Mouse (Mus musculus) lung, embryonic 14.5 days (tissue): ENCODE results near the gene Spocd1. TPM values are rescaled to one million over a fixed set of nuclear protein-coding genes. Genes with fewer than 3 reads are reported as not detected.

Source experiments
- ATAC-seq: fragments of 200-750 bp; cut with Nextera tagmentation; 2 replicates; pipeline ENCODE4 v1.8.0; 2017; ENCODE audit warnings: mild to moderate bottlenecking, moderate TSS enrichment, moderate library complexity; ENCODE audit not compliant: insufficient read depth
- DNase-seq: peaks from one replicate; pipeline ENCODE4 v3.0.0-alpha.2; 2015
- H3K27ac ChIP-seq: fragments of 300-500 bp; sonication (generic); 2 replicates; pipeline ENCODE4 v1.5.1; 2014; ENCODE audit warnings: low read depth, mild to moderate bottlenecking, moderate library complexity
- H3K27me3 ChIP-seq: fragments of 300-500 bp; sonication (generic); 2 replicates; pipeline ENCODE4 v1.6.1; 2014; ENCODE audit warnings: low read length, control low read depth; ENCODE audit not compliant: insufficient read depth
- H3K36me3 ChIP-seq: fragments of 300-500 bp; sonication (generic); 2 replicates; pipeline ENCODE4 v1.6.1; 2014; ENCODE audit warnings: control low read depth; ENCODE audit not compliant: insufficient read depth
- H3K4me1 ChIP-seq: fragments of 300-500 bp; sonication (generic); 2 replicates; pipeline ENCODE4 v1.6.1; 2014; ENCODE audit warnings: antibody characterized with exemption, control low read depth; ENCODE audit not compliant: insufficient read depth
- H3K4me2 ChIP-seq: fragments of 300-500 bp; sonication (generic); 2 replicates; pipeline ENCODE4 v1.6.1; 2014; ENCODE audit warnings: mild to moderate bottlenecking
- H3K4me3 ChIP-seq: fragments of 300-500 bp; sonication (generic); 2 replicates; pipeline ENCODE4 v1.5.1; 2014; ENCODE audit warnings: low read depth, low read length
- H3K9ac ChIP-seq: fragments of 300-500 bp; sonication (generic); 2 replicates; pipeline ENCODE4 v1.6.1; 2014
- H3K9me3 ChIP-seq: fragments of 300-500 bp; sonication (generic); 2 replicates; pipeline ENCODE4 v1.6.1; 2016; ENCODE audit warnings: low read depth, low read length, control low read depth
- CTCF ChIP-seq: IDR thresholded peaks from 2 replicates; pipeline ENCODE4 v1.5.1; 2016; ENCODE audit warnings: antibody characterized with exemption, low read depth
- WGBS: fragments of 180-500 bp; shearing (Covaris S2); extraction: QIAGEN DNeasy Blood & Tissue Kit; methylation state at CpG from one replicate; pipeline ENCODE4 v1.1.7; 2014; 5-methylcytosine and 5-hydroxymethylcytosine counted together
- polyA plus RNA-seq: library from polyadenylated mRNA; unstranded; fragments of >200 nt; fragmentation: Nextera tagmentation; extraction: Ambion mirVana; gene quantifications from 2 replicates; pipeline ENCODE4 v1.2.1, GENCODE M21; 2014

Spocd1 gene
- polyA plus RNA-seq, 1 experiment from 2014 or later = not detected

DNA sequence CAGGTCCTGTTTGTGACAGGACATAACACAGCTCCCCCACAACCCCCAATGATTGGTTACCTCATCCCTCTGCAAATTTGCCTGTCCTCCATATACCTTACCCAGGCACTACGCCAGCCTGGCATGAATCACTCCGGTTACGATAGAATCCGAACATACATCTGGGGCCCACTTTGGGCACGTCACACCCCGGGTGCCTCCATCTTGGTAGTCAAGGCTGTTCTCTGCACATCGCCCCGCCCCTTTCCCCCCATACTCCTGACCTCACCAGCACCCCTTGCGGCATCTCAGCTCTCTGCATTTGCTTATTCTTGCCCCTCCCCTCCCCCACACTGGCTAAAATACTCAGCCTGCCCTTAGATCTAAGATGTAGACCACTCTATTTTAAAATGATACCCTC is 76.5 kb downstream of the Spocd1 start:
- Histone ChIP-seq H3K9me3 (no peaks in the 10 kb centered on the region), H3K9ac (no peak overlapping the region), H3K27ac (no peak overlapping the region), H3K4me3 (no peak overlapping the region), H3K27me3 (peaks cover 28% of the 10 kb centered on the region), H3K4me1 (peaks cover 18% of the 10 kb centered on the region), H3K36me3 (no peaks in the 10 kb centered on the region), H3K4me2 (no peak overlapping the region)
- whole genome bisulfite sequencing = 58% methylated on average over 9 of the region's 9 CpGs
- DNase-seq (peak; percentile 5), ATAC-seq (no peak)
- peak; percentile 23 for TF ChIP-seq CTCF

DNA sequence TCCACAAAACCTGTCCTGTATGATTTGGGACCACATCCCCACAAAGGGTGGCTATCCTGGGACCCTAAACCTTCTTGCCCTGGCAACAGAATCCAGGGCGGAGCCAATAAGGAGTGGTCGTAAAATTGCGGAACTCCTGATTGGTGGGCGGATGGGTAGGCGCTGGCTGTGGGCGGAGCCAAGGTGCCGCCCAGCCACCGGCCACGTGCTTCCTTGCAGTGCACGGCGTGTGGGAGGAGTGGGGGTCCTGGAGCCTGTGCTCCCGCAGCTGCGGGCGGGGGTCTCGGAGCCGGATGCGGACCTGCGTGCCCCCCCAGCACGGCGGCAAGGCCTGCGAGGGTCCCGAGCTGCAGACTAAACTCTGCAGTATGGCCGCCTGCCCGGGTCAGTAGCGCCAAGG is 77.5 kb downstream of the Spocd1 start:
- Histone ChIP-seq H3K27me3 (peaks cover 28% of the 10 kb centered on the region), H3K4me2 (peak overlapping the region; percentile 61), H3K4me1 (peaks cover 10% of the 10 kb centered on the region), H3K4me3 (peak overlapping the region; percentile 21), H3K9me3 (no peaks in the 10 kb centered on the region), H3K9ac (peak overlapping the region; percentile 37; the same call in 1 of the 2 replicates), H3K27ac (no peak overlapping the region), H3K36me3 (0 out of 2 replicates have a peak, but pooled peaks cover 7% of the 10 kb centered on the region)
- TF ChIP-seq CTCF = no peak
- no peak for ATAC-seq
- DNase-seq = peak; percentile 57
- 10% methylated on average over 25 of the region's 25 CpGs for WGBS

Other genes starting within 250 kb of the Spocd1 start
- 28.7 TPM in 2 replicates for gene Tmem39b, start 232.4 kb upstream of the Spocd1 start, polyA plus RNA-seq
- 139 and 144 TPM in 2 replicates for gene Khdrbs1, start 186.9 kb upstream of the Spocd1 start, polyA plus RNA-seq
- 291 and 336 TPM in 2 replicates for gene Ptp4a2, start 118.0 kb upstream of the Spocd1 start, polyA plus RNA-seq
- gene Adgrb2, start 55.6 kb downstream of the Spocd1 start, polyA plus RNA-seq = 2.0 TPM in 2 replicates
- gene Col16a1, start 118.6 kb downstream of the Spocd1 start, polyA plus RNA-seq = 55.7 and 59.5 TPM in 2 replicates
- gene Pef1, start 173.3 kb downstream of the Spocd1 start, polyA plus RNA-seq = 68.9 and 69.4 TPM in 2 replicates
- 0.14 and 0.39 TPM in 2 replicates for gene Hcrtr1, start 210.1 kb downstream of the Spocd1 start, polyA plus RNA-seq
- 29.6 and 30.3 TPM in 2 replicates for gene Tinagl1, start 245.9 kb downstream of the Spocd1 start, polyA plus RNA-seq